Mouse (Mus musculus): ENCODE measurements around the gene Lrch3.
"Not testable (repeated sequence)": the region's sequence is repeated elsewhere in the genome, so short reads cannot be mapped to it uniquely, and the experiment has no call there.

Lrch3 gene

GRCm38 (mm10) chr16:32915292-32916068, 1.6 kb downstream of the Lrch3 start:
- DNase-seq, result no peak

GRCm38 (mm10) chr16:32926629-32927028, 12.7 kb downstream of the Lrch3 start:
- DNase-seq, result not testable (repeated sequence)

GRCm38 (mm10) chr16:32927044-32927443, 13.1 kb downstream of the Lrch3 start:
- DNase-seq, result no peak

GRCm38 (mm10) chr16:32929918-32930317, 16.0 kb downstream of the Lrch3 start:
- no peak for DNase-seq

- DNase-seq, result peak; percentile 29 to 38
These were observed 20.6 kb downstream of the Lrch3 start for GRCm38 (mm10) chr16:32934470-32934869.

- DNase-seq, result no peak
These were observed 21.2 kb downstream of the Lrch3 start for GRCm38 (mm10) chr16:32935088-32935487.

- no peak for DNase-seq
These were observed 23.5 kb downstream of the Lrch3 start for GRCm38 (mm10) chr16:32937358-32937757.

GRCm38 (mm10) chr16:32939301-32939700, 25.4 kb downstream of the Lrch3 start:
- peak in 1 of 2 experiments; percentile 68 for DNase-seq

GRCm38 (mm10) chr16:32939716-32940115, 25.8 kb downstream of the Lrch3 start:
- DNase-seq, result not testable (repeated sequence)

GRCm38 (mm10) chr16:32941226-32941625, 27.3 kb downstream of the Lrch3 start:
- DNase-seq, result not testable (repeated sequence)

GRCm38 (mm10) chr16:32942694-32943093, 28.8 kb downstream of the Lrch3 start:
- no peak for DNase-seq

- no peak for DNase-seq
These were observed 31.5 kb downstream of the Lrch3 start for GRCm38 (mm10) chr16:32945379-32945778.

GRCm38 (mm10) chr16:32948016-32948415, 34.1 kb downstream of the Lrch3 start:
- DNase-seq, result no peak

- no peak for DNase-seq
These were observed 34.8 kb downstream of the Lrch3 start for GRCm38 (mm10) chr16:32948656-32949055.

- no peak for DNase-seq
These were observed 35.4 kb downstream of the Lrch3 start for GRCm38 (mm10) chr16:32949281-32949680.

GRCm38 (mm10) chr16:32951074-32951473, 37.2 kb downstream of the Lrch3 start:
- peak in 1 of 2 experiments; percentile 19 for DNase-seq

GRCm38 (mm10) chr16:32953806-32954205, 39.9 kb downstream of the Lrch3 start:
- no peak for DNase-seq

- no peak for DNase-seq
These were observed 40.4 kb downstream of the Lrch3 start for GRCm38 (mm10) chr16:32954304-32954703.

- no peak for DNase-seq
These were observed 43.0 kb downstream of the Lrch3 start for GRCm38 (mm10) chr16:32956889-32957288.

GRCm38 (mm10) chr16:32972535-32972934, 58.6 kb downstream of the Lrch3 start:
- peak in 1 of 2 experiments; percentile 16 for DNase-seq

GRCm38 (mm10) chr16:32973047-32973446, 59.1 kb downstream of the Lrch3 start:
- DNase-seq, result no peak

- DNase-seq, result no peak
These were observed 66.3 kb downstream of the Lrch3 start for GRCm38 (mm10) chr16:32980227-32980626.

- no peak for DNase-seq
These were observed 67.5 kb downstream of the Lrch3 start for GRCm38 (mm10) chr16:32981405-32981804.

- no peak for DNase-seq
These were observed 70.7 kb downstream of the Lrch3 start for GRCm38 (mm10) chr16:32984631-32985030.

GRCm38 (mm10) chr16:32992158-32992557, 78.3 kb downstream of the Lrch3 start:
- DNase-seq, result no peak

Data from kidney, postnatal 36 days (tissue).